Mouse (Mus musculus) spleen, postnatal 36 days (tissue): Measurements from ENCODE around the gene Ctso.
A peak's percentile ranks its signal among the peaks of the same experiment; 100 is the strongest.

ENCODE experiments used
- DNase-seq, 2 experiments: peaks; one replicate each; pipeline ENCODE4 v3.0.0; 2022; ENCODE audit warnings: low spot score in 2 of 2, mixed read lengths in 1 of 2

Ctso gene

GRCm38 (mm10) chr3:81951785-81952184, 19.4 kb downstream of the Ctso start:
- no peak for DNase-seq

GRCm38 (mm10) chr3:81957484-81957883, 25.1 kb downstream of the Ctso start:
- DNase-seq: no peak

- no peak for DNase-seq
Measured at GRCm38 (mm10) chr3:81961336-81961735, 28.9 kb downstream of the Ctso start.

- no peak for DNase-seq
Measured at GRCm38 (mm10) chr3:81963768-81964167, 31.4 kb downstream of the Ctso start.

GRCm38 (mm10) chr3:81964596-81964995, 32.2 kb downstream of the Ctso start:
- DNase-seq: no peak

GRCm38 (mm10) chr3:81975607-81976006, 43.2 kb downstream of the Ctso start:
- DNase-seq: no peak

- no peak for DNase-seq
Measured at GRCm38 (mm10) chr3:81976102-81976501, 43.7 kb downstream of the Ctso start, which contains the start of gene Tdo2. Gene Tdo2 (minus strand): TSS chr3:81976202.

GRCm38 (mm10) chr3:81981576-81981975, 49.2 kb downstream of the Ctso start:
- no peak for DNase-seq

GRCm38 (mm10) chr3:81981990-81982389, 49.6 kb downstream of the Ctso start, which contains the start of gene Asic5:
Gene Asic5 (plus strand): TSS chr3:81982290.
- no peak for DNase-seq

- no peak for DNase-seq
Measured at GRCm38 (mm10) chr3:81983120-81983895, 50.9 kb downstream of the Ctso start.

GRCm38 (mm10) chr3:81985100-81985499, 52.7 kb downstream of the Ctso start:
- no peak for DNase-seq

GRCm38 (mm10) chr3:81986103-81986502, 53.7 kb downstream of the Ctso start:
- DNase-seq: no peak

GRCm38 (mm10) chr3:81987628-81988027, 55.2 kb downstream of the Ctso start:
- DNase-seq: no peak

GRCm38 (mm10) chr3:81989692-81990141, 57.3 kb downstream of the Ctso start:
- DNase-seq: no peak

GRCm38 (mm10) chr3:81990531-81990930, 58.1 kb downstream of the Ctso start:
- no peak for DNase-seq

GRCm38 (mm10) chr3:81995371-81995770, 63.0 kb downstream of the Ctso start:
- no peak for DNase-seq

GRCm38 (mm10) chr3:81995988-81996387, 63.6 kb downstream of the Ctso start:
- DNase-seq: peak in 1 of 2 experiments; percentile 12
